Mouse (Mus musculus) left cerebral cortex, adult 11 months (tissue): Measurements from ENCODE around the gene Kars.

Source experiments
- DNase-seq: peaks from one replicate; pipeline ENCODE4 v3.0.0; 2022; ENCODE audit warnings: low spot score

Gene Kars

GRCm38 (mm10) chr8:111943544-111943943, 67.6 kb downstream of the Kars start:
- no peak for DNase-seq
